Mouse (Mus musculus) CD4-positive helper T cell, adult 2 months (primary cell): ENCODE results near the gene Ccdc153.
A peak's percentile ranks its signal among the peaks of the same experiment; 100 is the strongest.

Experiments used
- DNase-seq: peaks from one replicate; pipeline ENCODE4 v3.0.0-alpha.2; 2012; ENCODE audit warnings: low read depth, missing footprints, low spot score

Gene Ccdc153

GRCm38 (mm10) chr9:44239447-44239846, 1.0 kb upstream of the Ccdc153 start:
- peak; percentile 70 for DNase-seq

GRCm38 (mm10) chr9:44240911-44241310, 435 bp downstream of the Ccdc153 start:
- DNase-seq, result no peak

GRCm38 (mm10) chr9:44241418-44241817, 942 bp downstream of the Ccdc153 start:
- no peak for DNase-seq

DNA sequence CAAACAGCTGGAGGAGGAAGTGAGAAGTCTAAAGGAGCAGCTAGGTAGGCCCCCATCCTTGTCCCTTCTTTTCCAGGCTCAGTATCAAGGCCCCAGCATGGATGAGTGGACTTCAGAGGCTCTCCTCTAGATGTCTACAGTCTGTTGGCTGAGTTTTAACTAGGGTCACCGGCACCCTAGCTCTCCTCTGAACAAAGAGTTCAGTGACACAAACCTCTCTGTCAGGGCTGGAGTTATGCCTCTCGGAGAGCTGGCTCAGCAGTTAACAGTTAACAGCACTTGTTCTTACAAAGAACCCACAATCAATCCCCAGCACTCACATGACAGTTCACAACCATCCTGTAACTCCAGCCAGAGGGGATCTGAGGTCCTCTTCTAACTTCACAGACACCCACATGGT, 3.1 kb downstream of the Ccdc153 start:
- no peak for DNase-seq

DNA sequence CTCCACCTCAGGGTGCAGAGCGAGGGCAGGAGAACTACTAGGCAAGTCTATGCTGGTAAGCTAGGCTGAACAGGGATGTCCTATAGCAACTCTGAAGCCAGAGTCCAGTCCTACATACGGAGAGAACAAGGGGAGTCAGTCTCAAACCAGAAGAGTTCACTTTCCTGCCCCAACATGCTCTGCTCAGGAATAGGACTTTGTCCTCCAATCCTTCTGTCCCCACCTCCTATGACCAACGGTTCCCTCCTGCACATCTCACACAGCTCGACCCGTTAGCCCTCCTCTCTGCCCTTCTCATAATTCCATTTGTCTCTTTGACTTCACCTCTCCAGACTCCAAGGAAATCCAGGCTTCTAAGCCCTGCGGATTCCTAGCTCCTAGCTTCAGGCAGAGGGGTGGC, 7.4 kb downstream of the Ccdc153 start:
- no peak for DNase-seq

DNA sequence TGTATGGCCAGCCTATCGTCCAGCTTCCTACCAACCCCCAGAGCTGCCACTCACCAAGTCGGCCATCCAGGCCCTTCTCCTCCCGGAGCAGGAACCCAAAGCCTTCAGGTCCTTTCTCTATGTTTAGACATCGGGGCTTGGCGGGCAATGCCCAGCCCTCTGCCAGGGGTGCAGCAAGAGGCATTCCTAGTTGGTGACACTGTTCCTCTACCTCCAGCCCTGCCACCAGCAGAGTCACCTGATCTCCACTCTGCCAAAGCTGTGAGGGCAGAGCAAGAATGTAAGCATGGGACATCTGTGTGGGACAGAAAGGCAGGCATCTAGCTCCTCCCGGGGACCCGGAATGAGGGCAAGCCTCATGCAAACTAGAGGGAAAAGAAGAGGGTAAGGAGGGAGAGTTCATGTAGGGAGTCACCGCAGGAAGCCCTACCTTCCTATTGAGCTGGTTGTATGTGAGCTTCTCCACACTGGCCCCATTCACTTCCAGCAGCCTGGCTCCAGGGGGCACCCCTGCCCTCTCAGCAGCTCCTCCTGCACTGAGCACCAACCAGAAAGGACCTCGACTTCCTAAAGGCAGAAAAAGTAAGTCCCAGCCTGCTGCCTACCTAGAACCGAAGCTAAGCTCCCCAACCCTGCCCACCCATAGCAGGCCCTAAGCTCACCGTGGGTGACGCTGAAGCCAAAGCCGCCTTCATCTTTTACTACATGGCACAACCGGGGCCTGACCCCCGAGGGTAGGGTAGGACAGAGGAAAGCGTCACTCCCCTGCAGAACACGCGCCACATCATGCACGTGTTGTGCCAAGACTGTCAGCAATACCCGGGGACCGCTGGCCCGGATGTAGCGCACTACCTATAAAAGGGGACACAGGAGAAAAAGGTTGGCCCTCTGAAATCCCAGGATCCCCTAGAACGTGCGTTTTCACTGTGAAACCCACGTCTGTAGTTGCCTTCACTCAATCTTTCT, 9.0 kb downstream of the Ccdc153 start:
- DNase-seq, result peak; percentile 54

GRCm38 (mm10) chr9:44250445-44250844, 10.0 kb downstream of the Ccdc153 start:
- no peak for DNase-seq

DNA sequence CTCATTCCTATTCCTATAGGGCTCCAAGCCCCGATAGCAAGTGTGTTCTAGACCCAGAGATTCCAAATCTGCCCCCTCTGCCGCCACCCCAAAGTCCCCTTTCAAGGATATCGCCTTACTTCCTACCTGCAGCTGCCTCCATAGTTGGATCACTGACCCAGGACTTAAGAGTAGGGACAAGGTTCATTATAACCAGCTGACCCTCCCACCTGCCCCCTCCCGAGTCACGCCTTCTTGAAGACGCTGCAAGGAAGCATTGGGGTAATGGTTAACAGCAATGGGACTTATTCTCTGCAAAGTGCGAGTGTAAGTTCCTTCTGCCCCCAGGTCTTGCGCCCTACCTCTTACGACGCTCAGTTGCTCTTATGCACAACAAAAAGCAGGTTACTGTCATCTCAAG, 10.8 kb downstream of the Ccdc153 start, which contains the start of gene Pdzd3:
Gene Pdzd3 (minus strand): TSS at position 158 of the 400 bp plus-strand sequence.
- DNase-seq, result no peak

DNA sequence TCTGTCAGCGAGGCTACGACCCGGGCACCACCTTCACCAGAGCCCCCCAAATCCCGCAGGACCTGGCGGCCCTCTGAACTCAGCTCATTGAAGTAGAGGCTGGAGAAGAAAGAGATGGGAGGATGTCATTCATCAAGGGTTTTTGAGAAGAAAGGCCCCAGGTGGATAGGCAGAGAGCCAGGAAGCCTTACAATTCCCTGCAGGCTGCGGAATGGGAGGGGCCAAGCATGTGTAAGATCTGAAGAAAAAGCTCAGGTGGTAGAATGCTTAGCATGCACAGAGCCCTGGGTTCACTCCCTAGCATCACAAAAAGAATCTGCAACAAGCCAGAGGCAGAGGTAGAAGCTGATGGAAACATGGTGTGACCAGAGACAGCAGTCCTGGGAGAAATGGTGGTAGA, 13.0 kb downstream of the Ccdc153 start:
- DNase-seq, result no peak

GRCm38 (mm10) chr9:44254508-44255135, 14.1 kb downstream of the Ccdc153 start:
- no peak for DNase-seq

GRCm38 (mm10) chr9:44255136-44255521, 14.7 kb downstream of the Ccdc153 start:
- DNase-seq, result no peak

- DNase-seq, result no peak
Measured at GRCm38 (mm10) chr9:44256213-44256612, 15.7 kb downstream of the Ccdc153 start.

- DNase-seq, result no peak
Measured at GRCm38 (mm10) chr9:44259014-44259413, 18.5 kb downstream of the Ccdc153 start.

GRCm38 (mm10) chr9:44261388-44261787, 20.9 kb downstream of the Ccdc153 start:
- DNase-seq, result no peak

DNA sequence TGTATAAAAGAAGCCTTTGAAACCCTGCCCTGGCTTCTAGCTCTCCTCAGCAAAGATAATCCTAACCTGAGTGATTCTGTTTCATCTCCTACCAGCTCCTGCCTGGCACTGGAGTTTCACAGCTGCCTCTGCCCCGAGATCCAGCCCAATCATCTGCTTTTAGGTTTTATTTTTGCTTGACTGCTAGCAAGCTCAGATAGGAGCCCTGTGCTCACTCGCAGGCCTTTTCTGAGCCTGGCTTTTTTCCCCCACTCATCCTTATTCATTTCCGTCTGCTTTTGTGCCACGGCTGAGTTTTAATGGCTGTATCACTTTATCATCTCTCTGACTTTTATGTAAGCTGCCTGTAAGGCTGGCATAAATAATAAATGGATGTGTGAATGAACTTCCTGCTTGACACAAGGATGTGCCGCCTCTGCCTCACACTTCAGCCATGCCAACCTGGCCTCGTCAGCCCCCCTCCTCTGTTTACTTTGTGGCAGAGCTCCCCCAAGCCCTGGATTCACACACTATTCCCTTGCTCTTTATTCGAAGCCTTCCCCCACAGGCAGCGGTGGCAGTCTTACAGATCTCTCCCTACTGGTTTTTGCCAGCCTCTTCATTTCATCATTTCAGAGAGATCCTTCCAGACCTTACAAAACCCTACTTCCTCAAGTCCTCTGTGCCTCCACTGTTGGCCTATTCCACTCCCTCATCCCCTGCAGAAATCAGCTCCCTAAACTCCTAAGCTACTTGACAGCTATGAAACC, 26.2 kb downstream of the Ccdc153 start:
- DNase-seq, result no peak

DNA sequence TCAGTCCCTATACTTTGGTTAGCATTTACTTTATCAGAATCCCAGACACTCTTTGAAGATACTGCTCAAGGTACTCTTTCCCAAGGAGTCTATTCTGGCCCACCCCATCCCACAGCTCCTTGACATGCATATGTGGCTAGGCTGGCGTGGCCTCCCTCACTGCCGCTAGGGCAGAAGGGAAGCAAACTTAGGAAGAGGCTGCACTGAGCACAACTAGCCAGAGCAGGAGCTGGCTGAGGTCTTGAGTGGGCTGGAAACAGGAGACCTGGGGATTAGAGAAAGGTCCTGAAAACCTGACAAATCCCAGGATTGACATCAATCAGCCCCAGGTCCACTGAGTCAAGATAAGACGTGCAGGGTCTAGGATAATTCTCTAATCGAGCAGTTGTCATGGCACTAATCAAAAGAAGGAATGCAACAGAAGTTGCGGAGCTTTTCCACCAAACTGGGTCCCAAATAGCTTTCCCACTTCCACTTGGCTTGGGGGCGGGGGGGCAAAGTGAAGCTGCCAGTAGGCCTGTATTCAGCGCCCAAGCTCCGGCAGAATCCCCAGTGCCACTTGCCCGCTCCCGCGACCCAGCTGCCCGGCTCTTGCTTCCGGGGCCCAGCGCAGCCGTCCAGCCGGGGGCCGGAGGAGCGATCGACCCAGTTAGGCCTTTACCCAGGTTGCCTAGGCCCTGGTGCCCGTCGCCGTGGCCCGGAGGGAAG, 27.0 kb downstream of the Ccdc153 start:
- DNase-seq, result peak; percentile 6

DNA sequence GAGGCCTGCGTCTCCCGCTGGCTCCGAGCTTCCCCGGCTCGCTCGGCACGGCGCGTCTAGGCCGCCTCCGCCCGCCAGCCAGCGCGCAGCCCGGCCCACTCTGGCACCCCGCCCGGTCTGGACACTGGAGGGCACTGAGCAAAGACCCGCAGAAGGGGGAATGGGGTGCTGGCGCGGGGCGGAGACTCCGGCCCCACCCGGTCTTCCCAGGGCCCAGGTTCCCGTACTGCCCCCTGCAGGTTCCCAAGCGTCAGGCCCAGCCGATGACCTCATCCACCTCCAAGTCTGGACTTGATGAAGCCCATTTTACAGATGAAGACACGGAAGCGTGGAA, 27.5 kb downstream of the Ccdc153 start:
- DNase-seq, result peak; percentile 90

DNA sequence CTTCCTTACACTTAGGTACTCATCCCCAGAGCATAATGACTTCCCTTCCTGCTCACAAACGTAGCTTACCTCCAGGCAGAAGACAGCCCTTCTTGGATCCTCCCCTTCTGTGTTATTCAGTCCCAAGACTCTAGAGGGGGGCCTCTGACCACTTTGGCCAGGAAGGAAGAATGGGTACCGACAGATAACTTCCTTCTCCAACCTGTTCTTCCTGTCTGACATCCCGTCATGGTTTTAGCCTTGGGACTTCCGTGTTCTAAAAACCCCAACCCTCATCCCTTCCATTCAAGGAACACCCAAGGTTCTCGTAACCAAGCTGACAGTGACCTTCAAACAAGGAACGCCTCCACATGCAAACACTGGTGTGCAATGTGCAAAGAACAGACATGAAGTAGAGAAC, 28.0 kb downstream of the Ccdc153 start, which contains the start of gene Nlrx1:
Gene Nlrx1 (minus strand): TSS at position 168 of the 400 bp plus-strand sequence.
- DNase-seq, result no peak

- DNase-seq, result peak; percentile 71
Measured at GRCm38 (mm10) chr9:44269077-44269476, 28.6 kb downstream of the Ccdc153 start.

DNA sequence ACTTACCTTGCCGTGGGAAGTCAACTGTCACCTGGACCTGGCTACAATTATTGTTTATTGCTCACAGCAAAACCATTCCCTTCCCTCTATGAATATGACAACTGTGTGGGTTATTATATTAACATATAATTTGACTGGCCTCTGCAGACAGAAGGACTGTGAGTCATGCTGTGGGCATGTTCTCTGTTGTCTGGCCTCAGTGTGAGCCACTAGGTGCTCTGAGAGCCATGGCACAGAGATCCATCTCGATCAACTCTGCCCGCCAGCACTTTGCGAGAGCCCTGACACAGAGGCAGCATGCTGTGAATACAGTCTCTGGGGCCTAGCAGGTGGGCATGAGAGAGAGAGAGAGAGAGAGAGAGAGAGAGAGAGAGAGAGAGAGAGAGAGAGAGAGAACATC, 29.5 kb downstream of the Ccdc153 start:
- no peak for DNase-seq

- DNase-seq, result no peak
Measured at GRCm38 (mm10) chr9:44283183-44283582, 42.7 kb downstream of the Ccdc153 start.
